Mouse (Mus musculus) embryonic facial prominence, embryonic 10.5 days (tissue): ENCODE results near the gene Gtpbp4. TPM values are rescaled to one million over a fixed set of nuclear protein-coding genes. Genes with fewer than 3 reads are reported as not detected.

Experiments
- DNase-seq: peaks from one replicate; pipeline ENCODE4 v3.0.0-alpha.2; 2017; ENCODE audit warnings: low spot score
- H3K27ac ChIP-seq: fragments of 300-500 bp; sonication (generic); replicated peaks from 2 replicates; pipeline ENCODE4 v1.5.1; 2016; ENCODE audit warnings: mild to moderate bottlenecking
- H3K27me3 ChIP-seq: fragments of 300-500 bp; sonication (generic); replicated peaks from 2 replicates; pipeline ENCODE4 v1.6.1; 2016; ENCODE audit warnings: low read depth, mild to moderate bottlenecking; ENCODE audit not compliant: poor library complexity, severe bottlenecking
- H3K36me3 ChIP-seq: fragments of 300-500 bp; sonication (generic); replicated peaks from 2 replicates; pipeline ENCODE4 v1.6.1; 2016; ENCODE audit warnings: mild to moderate bottlenecking, moderate library complexity
- H3K4me1 ChIP-seq: fragments of 300-500 bp; sonication (generic); 2 replicates; pipeline ENCODE4 v1.6.1; 2016
- H3K4me3 ChIP-seq: fragments of 300-500 bp; sonication (generic); 2 replicates; pipeline ENCODE4 v1.5.1; 2016; ENCODE audit warnings: mild to moderate bottlenecking, moderate library complexity
- H3K9me3 ChIP-seq: fragments of 300-500 bp; sonication (generic); 2 replicates; pipeline ENCODE4 v1.6.1; 2016; ENCODE audit warnings: mild to moderate bottlenecking
- WGBS: fragments of 180-500 bp; shearing (Covaris S2); methylation state at CpG from one replicate; pipeline ENCODE4 v1.1.7; 2016; 5-methylcytosine and 5-hydroxymethylcytosine counted together
- polyA plus RNA-seq: library from polyadenylated mRNA; unstranded; fragments of >200 nt; fragmentation: Nextera tagmentation; extraction: Ambion mirVana; gene quantifications from 2 replicates; pipeline ENCODE4 v1.2.1, GENCODE M21; 2016

The Gtpbp4 gene
- 118 and 120 TPM in 2 replicates for polyA plus RNA-seq

DNA sequence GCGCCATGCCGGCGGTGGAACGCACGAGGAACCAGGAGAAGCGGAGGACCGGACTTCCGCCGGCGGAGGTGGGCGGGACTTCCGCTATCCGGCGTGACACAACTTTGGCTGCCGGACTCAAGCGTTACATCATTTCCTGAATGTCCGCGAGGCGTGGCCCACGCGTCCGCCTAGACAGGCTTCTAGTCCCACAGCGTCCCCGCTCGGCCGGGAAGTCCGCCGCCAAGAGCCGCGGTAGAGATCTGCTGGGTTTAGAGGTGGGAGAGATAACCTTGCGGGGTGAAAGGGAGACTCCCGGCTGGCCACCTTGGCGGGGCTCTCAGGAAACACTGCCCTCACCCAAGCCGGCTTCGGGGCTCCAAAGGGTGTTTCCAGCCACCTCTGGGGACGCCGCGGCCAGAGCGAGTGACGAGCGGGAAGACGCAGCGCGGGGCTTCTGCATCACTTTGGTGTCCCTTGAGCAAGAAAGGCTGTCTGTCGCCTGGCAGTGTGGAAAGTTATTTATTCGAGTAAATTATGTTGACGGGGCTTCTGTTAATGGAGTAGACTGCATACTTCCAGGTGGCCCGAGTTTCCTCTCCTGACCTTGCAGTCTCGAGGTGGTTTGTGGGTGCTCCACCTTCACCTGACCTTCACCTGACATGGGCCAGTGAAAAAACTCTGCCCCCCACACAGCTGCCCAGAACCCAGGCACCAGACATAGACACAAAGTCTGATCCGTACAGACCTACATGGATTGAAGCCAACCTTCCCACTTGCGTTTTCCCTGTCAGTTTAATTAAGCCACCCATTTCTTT lies at the start of gene Gtpbp4:
TSS of gene Gtpbp4 (minus strand) at position 94 of the 797 bp plus-strand sequence.
- under 1% methylated on average over 51 of the region's 51 CpGs for whole genome bisulfite sequencing
- DNase-seq = peak; percentile 97
- H3K36me3 ChIP-seq = peaks cover 16% of the 10 kb centered on the region

DNA sequence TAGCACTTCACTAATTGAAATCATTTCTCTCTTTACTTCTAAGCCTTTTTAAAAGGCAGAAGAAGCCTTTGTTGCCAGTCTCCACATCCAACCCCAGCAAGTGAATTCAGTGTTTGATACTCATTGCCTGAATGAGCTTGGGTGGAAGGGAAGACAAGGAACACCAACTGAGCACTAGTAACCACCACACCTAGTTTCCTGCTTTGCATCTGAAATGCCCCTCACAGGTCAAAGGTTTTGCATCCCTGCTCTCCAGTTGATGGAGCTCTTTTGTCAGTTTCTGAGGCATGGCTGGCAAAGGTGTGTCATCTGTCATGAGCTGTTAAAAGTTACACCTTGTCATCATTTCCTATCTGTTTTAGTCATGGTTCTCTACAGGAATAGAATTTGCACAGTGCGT lies 48.8 kb upstream of the Gtpbp4 start:
- Histone ChIP-seq H3K4me3 (no peak overlapping the region), H3K4me1 (no peaks in the 10 kb centered on the region), H3K9me3 (no peaks in the 10 kb centered on the region), H3K27ac (no peak overlapping the region), H3K27me3 (no peaks in the 10 kb centered on the region), H3K36me3 (no peaks in the 10 kb centered on the region)
- no peak for DNase-seq
- 97% methylated on average over 1 of the region's 1 CpGs for WGBS

More for the DNA sequence above, at the start of gene Gtpbp4:
- no peaks in the 10 kb centered on the region for H3K9me3 ChIP-seq
- H3K27ac ChIP-seq = peak within 1 kb of the TSS; percentile 89
- no peaks in the 10 kb centered on the region for H3K27me3 ChIP-seq
- peak within 1 kb of the TSS; percentile 98 for H3K4me3 ChIP-seq
- H3K4me1 ChIP-seq = peaks cover 17% of the 10 kb centered on the region

DNA sequence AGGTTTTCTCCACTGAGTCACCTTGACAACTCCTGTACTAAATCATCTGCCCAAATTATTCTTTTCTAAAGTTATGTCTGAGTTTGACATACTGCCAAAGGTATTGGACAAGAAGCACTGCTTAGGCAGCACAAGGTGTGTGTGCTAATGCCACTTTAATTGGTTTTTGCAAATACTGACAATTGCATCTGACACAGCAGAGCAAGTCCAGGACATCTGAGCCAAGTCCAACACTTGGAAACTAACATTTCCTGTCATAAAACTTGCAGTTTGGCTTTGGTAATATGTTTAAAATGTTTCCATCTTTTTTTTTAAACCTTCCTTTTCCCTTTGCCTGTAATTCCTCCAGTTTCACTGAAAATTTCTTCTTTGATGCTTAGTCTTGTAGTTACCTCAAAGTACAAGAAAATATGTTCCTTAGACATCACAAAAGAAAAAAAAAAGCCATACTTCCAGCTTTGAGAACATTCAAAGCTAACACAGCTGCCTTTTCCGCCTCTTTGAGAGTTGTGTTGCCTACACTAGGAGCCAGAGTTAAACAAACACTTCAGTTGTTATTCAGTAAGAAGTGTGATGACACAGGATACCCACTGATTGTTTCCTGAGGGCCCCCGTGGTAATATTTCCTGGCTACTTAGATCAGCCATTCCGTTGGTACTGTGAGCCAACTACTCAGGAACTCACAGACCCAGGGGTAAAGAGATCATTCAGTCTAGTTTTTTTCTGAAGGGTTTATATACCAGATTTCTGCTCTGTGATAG lies 47.6 kb upstream of the Gtpbp4 start:
- Histone ChIP-seq H3K36me3 (no peaks in the 10 kb centered on the region), H3K27me3 (no peaks in the 10 kb centered on the region), H3K4me1 (no peaks in the 10 kb centered on the region), H3K27ac (no peak overlapping the region), H3K4me3 (no peak overlapping the region), H3K9me3 (no peaks in the 10 kb centered on the region)
- no peak for DNase-seq
- 54% methylated on average over 3 of the region's 3 CpGs for WGBS

DNA sequence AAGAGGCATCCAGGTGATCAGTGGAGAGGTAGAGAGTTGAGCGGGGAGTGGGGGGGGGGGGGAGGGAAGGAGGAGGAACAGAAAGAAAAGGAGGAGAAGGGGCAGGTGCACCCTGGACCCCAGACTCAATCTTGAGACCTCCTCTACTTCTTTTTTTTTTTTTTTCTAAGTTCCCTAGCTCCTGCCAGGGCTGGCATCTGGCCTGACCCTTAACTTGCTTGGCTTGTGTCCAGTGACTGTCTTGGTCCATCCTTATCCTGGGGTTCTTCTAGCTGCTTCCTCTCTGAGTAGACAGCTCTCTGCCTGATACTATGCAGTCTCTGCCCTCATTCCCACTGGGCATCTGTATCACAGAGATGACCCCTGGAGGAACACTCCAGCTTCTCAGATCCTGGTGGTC lies 44.7 kb upstream of the Gtpbp4 start:
- Histone ChIP-seq H3K4me3 (no peak overlapping the region), H3K27ac (no peak overlapping the region), H3K4me1 (no peaks in the 10 kb centered on the region), H3K36me3 (no peaks in the 10 kb centered on the region), H3K27me3 (no peaks in the 10 kb centered on the region), H3K9me3 (no peaks in the 10 kb centered on the region)
- DNase-seq = no peak
- 100% methylated on average over 1 of the region's 1 CpGs for WGBS

DNA sequence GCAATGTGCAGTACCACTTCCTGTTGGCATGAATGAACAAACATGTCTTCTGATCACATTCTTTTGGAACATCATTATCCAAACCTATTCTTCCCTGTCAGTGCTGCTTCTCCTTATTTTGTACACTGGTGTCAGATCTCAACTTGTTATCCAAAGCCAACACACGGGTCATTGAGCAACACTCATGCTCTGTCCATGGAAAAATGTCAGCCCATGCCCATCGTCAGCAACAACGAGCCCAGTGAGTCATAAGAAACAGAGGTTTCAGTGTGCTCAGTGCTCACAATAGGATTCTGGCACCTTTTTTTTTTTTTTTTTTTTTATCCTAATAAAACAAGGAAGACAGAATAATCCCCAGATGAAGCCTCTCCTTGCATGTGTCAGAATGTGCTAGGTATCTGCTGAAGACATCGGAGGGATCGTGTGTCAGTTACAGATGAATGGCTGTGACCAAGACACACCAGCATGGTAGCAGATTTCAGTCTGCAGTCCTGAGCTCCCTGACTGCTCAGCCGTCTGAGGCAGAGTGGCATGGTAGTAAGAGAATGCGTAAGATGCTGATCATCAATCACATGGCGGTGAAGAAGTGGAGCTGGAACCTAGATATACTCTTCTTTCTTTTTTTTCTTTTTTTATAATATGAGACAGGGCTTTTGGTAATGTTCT lies 36.2 kb upstream of the Gtpbp4 start:
- no peak for DNase-seq
- WGBS = 84% methylated on average over 8 of the region's 8 CpGs
- no peak overlapping the region for H3K4me3 ChIP-seq

DNA sequence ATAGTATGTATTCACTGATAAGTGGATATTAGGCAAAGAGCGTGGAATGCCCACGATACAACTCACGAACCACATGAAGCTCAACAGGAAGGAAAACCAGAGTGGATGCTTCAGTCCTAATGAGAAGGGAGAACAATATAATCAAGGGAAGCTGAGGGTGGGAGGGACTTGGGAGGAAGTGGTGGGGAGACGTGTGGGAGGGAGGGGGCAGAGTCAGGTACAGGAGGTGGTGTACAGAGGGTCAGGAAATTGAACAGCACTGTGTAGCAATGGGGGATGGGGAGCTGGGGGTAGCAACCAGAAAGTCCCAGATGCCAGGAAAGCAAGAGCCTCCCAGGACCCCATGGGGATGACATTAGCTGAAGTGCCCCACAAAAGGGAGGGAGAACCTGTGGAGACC lies 34.5 kb upstream of the Gtpbp4 start:
- no peaks in the 10 kb centered on the region for H3K4me1 ChIP-seq
- DNase-seq = no peak
- 83% methylated on average over 4 of the region's 4 CpGs for WGBS
- no peak overlapping the region for H3K4me3 ChIP-seq
- H3K36me3 ChIP-seq = no peaks in the 10 kb centered on the region
- H3K27me3 ChIP-seq = no peaks in the 10 kb centered on the region
- no peaks in the 10 kb centered on the region for H3K9me3 ChIP-seq
- H3K27ac ChIP-seq = no peak overlapping the region

More for the DNA sequence above, 36.2 kb upstream of the Gtpbp4 start:
- Histone ChIP-seq H3K27ac (no peak overlapping the region), H3K27me3 (no peaks in the 10 kb centered on the region), H3K36me3 (no peaks in the 10 kb centered on the region), H3K4me1 (no peaks in the 10 kb centered on the region), H3K9me3 (no peaks in the 10 kb centered on the region)

DNA sequence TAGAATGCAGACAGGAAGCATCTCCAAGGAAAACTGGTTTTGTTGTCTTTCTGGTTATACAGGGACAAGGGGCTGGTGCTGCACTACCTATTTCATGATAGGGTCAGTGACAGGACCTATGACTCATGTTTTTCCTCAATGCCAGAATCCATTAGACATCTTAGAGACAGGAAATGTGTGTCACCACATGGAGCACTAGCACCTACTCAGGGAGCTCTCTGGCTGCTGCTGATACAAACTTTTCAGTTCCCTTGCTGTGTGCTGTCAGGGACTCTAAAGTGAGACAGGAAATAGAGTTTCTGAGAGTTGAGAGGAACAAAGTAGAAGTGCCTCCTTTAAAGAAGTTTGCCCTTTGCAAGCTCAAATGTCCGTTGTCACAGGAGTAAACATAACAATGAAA lies 31.4 kb upstream of the Gtpbp4 start:
- DNase-seq = no peak
- Histone ChIP-seq H3K36me3 (no peaks in the 10 kb centered on the region), H3K9me3 (no peaks in the 10 kb centered on the region), H3K4me3 (no peak overlapping the region), H3K27ac (no peak overlapping the region), H3K27me3 (no peaks in the 10 kb centered on the region), H3K4me1 (no peaks in the 10 kb centered on the region)
- 74% methylated on average over 1 of the region's 1 CpGs for WGBS

DNA sequence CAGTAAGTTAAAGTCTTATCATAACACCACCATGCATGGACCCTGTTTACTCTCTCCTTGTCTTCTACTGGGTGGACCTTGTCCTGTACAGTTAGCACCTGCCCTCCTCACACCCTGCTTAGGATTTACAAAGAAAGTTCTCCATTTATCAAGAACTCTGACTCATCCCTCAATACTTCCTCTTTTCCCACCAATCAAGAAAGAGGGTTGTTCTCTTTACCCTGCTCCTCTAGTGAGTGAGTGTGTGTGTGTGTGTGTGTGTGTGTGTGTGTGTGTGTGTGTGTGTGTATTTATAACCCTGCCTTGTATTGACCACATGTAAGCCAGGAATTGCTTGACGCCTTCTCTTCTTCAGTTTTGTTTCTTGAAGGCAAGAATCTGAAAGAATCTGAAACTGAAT lies 26.7 kb upstream of the Gtpbp4 start:
- 93% methylated on average over 1 of the region's 1 CpGs for WGBS
- Histone ChIP-seq H3K27ac (no peak overlapping the region), H3K4me3 (no peak overlapping the region), H3K9me3 (no peaks in the 10 kb centered on the region), H3K36me3 (no peaks in the 10 kb centered on the region), H3K4me1 (no peaks in the 10 kb centered on the region), H3K27me3 (no peaks in the 10 kb centered on the region)
- no peak for DNase-seq

DNA sequence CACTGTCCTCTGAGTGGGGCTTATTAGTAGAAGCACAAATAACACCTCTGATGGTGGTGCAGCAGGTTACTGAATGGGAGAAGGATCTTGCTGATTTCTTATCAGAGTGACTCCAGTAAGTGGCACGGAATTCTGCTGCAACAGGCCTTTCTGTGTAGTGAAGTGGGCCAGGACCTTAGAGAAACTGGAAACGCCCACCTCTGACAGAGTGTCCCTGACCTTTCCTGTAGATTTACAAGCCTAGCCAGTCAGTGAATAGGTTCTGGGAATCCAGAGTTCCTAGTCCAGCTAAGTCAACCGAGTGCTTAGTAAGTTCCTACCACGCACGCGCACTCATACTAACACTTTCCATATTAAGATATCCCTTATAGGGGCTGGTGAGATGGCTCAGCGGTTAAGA lies 25.7 kb upstream of the Gtpbp4 start:
- WGBS = 87% methylated on average over 7 of the region's 7 CpGs
- Histone ChIP-seq H3K27me3 (no peaks in the 10 kb centered on the region), H3K9me3 (no peaks in the 10 kb centered on the region), H3K27ac (no peak overlapping the region), H3K4me1 (0 out of 2 replicates have a peak, but pooled peaks cover 4% of the 10 kb centered on the region), H3K4me3 (no peak overlapping the region), H3K36me3 (no peaks in the 10 kb centered on the region)
- DNase-seq = no peak

DNA sequence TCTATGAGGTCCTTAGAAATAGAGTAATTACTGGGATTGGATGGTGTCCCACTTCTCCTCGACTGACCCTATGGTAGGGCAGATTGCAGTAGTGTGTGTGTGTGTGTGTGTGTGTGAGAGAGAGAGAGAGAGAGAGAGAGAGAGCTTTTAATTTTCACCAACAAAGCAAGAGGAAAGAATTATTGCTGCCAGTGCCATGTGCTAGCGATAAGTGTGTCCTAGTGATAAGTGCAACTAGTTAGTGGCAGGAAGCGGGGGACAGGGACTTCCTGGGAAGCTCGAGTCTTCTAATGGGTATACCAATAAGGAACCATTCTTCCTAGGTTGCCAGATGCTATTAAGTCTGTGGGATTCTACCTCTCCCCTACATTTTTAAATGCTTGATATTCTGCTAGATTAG lies 23.8 kb upstream of the Gtpbp4 start:
- no peaks in the 10 kb centered on the region for H3K27me3 ChIP-seq
- H3K9me3 ChIP-seq = no peaks in the 10 kb centered on the region
- WGBS = 83% methylated on average over 4 of the region's 4 CpGs

DNA sequence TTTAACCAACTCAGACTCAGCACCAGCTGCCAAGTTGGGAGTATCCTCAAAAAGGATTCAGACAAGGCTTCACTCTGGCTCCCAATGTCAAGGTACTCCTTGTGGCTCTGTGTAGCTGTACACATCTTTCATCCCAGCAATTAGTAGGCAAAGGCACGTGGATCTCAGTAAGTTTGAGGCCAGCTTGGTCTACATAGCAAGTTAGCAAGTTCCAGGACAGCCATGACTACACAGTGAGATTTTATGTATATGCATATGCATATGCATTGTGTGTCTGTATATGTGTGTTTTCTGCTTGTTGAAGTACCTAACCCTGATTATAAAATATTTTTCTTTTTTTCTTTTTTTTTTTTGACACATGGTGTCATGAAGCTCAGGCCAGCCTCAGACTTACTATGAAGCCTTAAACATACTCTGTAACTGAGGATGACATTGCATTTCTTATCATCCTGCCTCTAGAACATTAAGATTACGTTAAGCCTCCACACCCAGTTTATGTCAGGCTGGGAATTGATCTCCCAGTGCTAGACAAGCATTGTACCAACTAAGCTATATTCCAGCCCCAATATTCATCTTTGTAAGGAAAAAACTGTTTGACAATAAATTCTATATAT lies 23.2 kb upstream of the Gtpbp4 start:
- no peak overlapping the region for H3K4me3 ChIP-seq
- H3K4me1 ChIP-seq = 0 out of 2 replicates have a peak, but pooled peaks cover 4% of the 10 kb centered on the region
- no peaks in the 10 kb centered on the region for H3K27me3 ChIP-seq
- no peaks in the 10 kb centered on the region for H3K36me3 ChIP-seq
- no peak for DNase-seq
- no peaks in the 10 kb centered on the region for H3K9me3 ChIP-seq
- no peak overlapping the region for H3K27ac ChIP-seq
- 68% methylated on average over 2 of the region's 2 CpGs for WGBS

More for the DNA sequence above, 23.8 kb upstream of the Gtpbp4 start:
- H3K4me1 ChIP-seq = 0 out of 2 replicates have a peak, but pooled peaks cover 4% of the 10 kb centered on the region
- no peak overlapping the region for H3K4me3 ChIP-seq
- no peak for DNase-seq
- no peak overlapping the region for H3K27ac ChIP-seq
- H3K36me3 ChIP-seq = no peaks in the 10 kb centered on the region

DNA sequence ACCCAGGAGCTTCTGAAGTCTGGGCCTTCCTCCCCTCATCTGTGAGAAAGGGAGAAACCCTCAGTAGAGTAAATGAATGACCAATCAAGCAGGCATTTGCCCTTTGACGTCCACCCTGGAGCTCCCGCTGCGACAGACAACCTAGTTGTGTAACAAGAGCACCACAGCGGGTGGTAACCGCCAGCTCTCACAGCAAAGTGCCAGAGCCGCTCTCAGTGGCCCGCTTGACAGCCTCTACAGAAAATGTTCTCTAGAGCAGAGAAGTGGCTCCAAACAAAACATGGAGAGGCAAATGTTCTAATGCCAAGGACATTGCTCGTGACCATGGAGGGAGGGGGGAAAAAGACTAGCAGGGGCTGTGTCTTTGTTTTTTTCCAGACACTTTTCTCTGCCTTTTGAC lies 21.3 kb upstream of the Gtpbp4 start:
- H3K27me3 ChIP-seq = no peaks in the 10 kb centered on the region

More for the DNA sequence above, 21.3 kb upstream of the Gtpbp4 start:
- H3K27ac ChIP-seq = no peak overlapping the region
- H3K9me3 ChIP-seq = no peaks in the 10 kb centered on the region
- H3K4me1 ChIP-seq = 0 out of 2 replicates have a peak, but pooled peaks cover 4% of the 10 kb centered on the region
- WGBS = 7% methylated on average over 8 of the region's 8 CpGs
- H3K36me3 ChIP-seq = no peaks in the 10 kb centered on the region
- peak; percentile 23 for DNase-seq
- no peak overlapping the region for H3K4me3 ChIP-seq
